ENCODE assay signal across 9 mouse cellular contexts in genomic region chr12:52038352-52038751, GRCm38 (mm10). TPM values are rescaled to one million over a fixed set of nuclear protein-coding genes. Genes with fewer than 3 reads are reported as not detected.
A peak's percentile ranks its signal among the peaks of the same experiment; 100 is the strongest.
DNase-seq lines count a peak whose midpoint lies in the region; ATAC-seq and TF ChIP-seq lines count a peak whose summit lies in the region.
"Had no signal": no experiment of that assay in that cellular context is flagged by ENCODE, and none has a peak within 500 bp of the region (broad histone marks: within the 10 kb centered on the region; RNA-seq: fewer than 3 reads in every experiment).

No protein-coding gene starts in this region.

- ATAC-seq in kidney, embryonic 16.5 days (ENCODE audit: low FRiP score, low TSS enrichment): peak; percentile 57; the same call in 1 of the 2 replicates
- ATAC-seq in midbrain, embryonic 15.5 days (replicated peaks): peak; percentile 84
- ATAC-seq in heart, embryonic 12.5 days (ENCODE audit: insufficient number of reproducible peaks, low FRiP score): no peak

- no peak overlapping the region for H3K4me2 ChIP-seq in kidney, embryonic 16.5 days (replicated peaks; ENCODE audit: low read depth, low read length)
- H3K4me2 ChIP-seq in midbrain, embryonic 15.5 days: no peak overlapping the region
- no peak overlapping the region for H3K4me2 ChIP-seq in heart, embryonic 12.5 days
- H3K4me2 ChIP-seq: limb, embryonic 15.5 days had no signal

- no peaks in the 10 kb centered on the region for H3K27me3 ChIP-seq in kidney, embryonic 16.5 days (ENCODE audit: insufficient read depth, low read length)
- H3K27me3 ChIP-seq in midbrain, embryonic 15.5 days (replicated peaks): no peaks in the 10 kb centered on the region
- H3K27me3 ChIP-seq in heart, embryonic 12.5 days (replicated peaks): no peaks in the 10 kb centered on the region
- H3K27me3 ChIP-seq: limb, embryonic 15.5 days had no signal

- 44% methylated on average over 3 of the region's 3 CpGs for WGBS in kidney, embryonic 16.5 days
- WGBS in midbrain, embryonic 15.5 days: 66% methylated on average over 3 of the region's 3 CpGs
- WGBS in heart, embryonic 12.5 days: 57% methylated on average over 3 of the region's 3 CpGs

- H3K9me3 ChIP-seq in kidney, embryonic 16.5 days (ENCODE audit: low read length): no peaks in the 10 kb centered on the region
- H3K9me3 ChIP-seq in ES-E14 (ENCODE audit: control insufficient read depth, insufficient read depth, low read depth, low read length): no peaks in the 10 kb centered on the region
- no peaks in the 10 kb centered on the region for H3K9me3 ChIP-seq in midbrain, embryonic 15.5 days
- H3K9me3 ChIP-seq in heart, embryonic 12.5 days (replicated peaks): no peaks in the 10 kb centered on the region
- H3K9me3 ChIP-seq: heart, embryonic 10.5 days; limb, embryonic 15.5 days had no signal

- H3K4me1 ChIP-seq in kidney, embryonic 16.5 days (ENCODE audit: insufficient read depth, low read length): no peaks in the 10 kb centered on the region
- no peaks in the 10 kb centered on the region for H3K4me1 ChIP-seq in ES-E14 (ENCODE audit: control insufficient read depth in 2 of 2, insufficient read depth in 2 of 2, low read length in 2 of 2, poor library complexity in 1 of 2)
- no peaks in the 10 kb centered on the region for H3K4me1 ChIP-seq in midbrain, embryonic 15.5 days
- peaks cover 4% of the 10 kb centered on the region; the same call in 1 of the 2 replicates for H3K4me1 ChIP-seq in heart, embryonic 12.5 days (replicated peaks)
- H3K4me1 ChIP-seq: heart, embryonic 10.5 days; limb, embryonic 15.5 days had no signal

- no peaks in the 10 kb centered on the region for H3K36me3 ChIP-seq in kidney, embryonic 16.5 days (ENCODE audit: insufficient read depth, low read length)
- no peaks in the 10 kb centered on the region for H3K36me3 ChIP-seq in ES-E14 (ENCODE audit: control insufficient read depth, insufficient read depth, low read length, poor library complexity, severe bottlenecking)
- H3K36me3 ChIP-seq in midbrain, embryonic 15.5 days (replicated peaks): no peaks in the 10 kb centered on the region
- no peaks in the 10 kb centered on the region for H3K36me3 ChIP-seq in heart, embryonic 12.5 days
- H3K36me3 ChIP-seq: heart, embryonic 10.5 days; limb, embryonic 15.5 days had no signal

- intact Hi-C loops in heart, postnatal 36 days (cut with DNase I): loop anchor here (2.0 to 5.0 kb wide), 3 partner anchors 600 to 859 kb away; no protein-coding TSS in a partner anchor

- H3K4me3 ChIP-seq in kidney, embryonic 16.5 days (ENCODE audit: low read length): no peak overlapping the region
- H3K4me3 ChIP-seq in ES-E14 (ENCODE audit: insufficient read depth in 1 of 2, low read depth in 1 of 2, low read length in 2 of 2, poor library complexity in 1 of 2, severe bottlenecking in 1 of 2): no peak overlapping the region
- H3K4me3 ChIP-seq in midbrain, embryonic 15.5 days: no peak overlapping the region
- H3K4me3 ChIP-seq in heart, embryonic 12.5 days: no peak overlapping the region
- H3K4me3 ChIP-seq: heart, embryonic 10.5 days; limb, embryonic 15.5 days had no signal

- H3K27ac ChIP-seq in kidney, embryonic 16.5 days (ENCODE audit: low read length): no peak overlapping the region
- H3K27ac ChIP-seq in ES-E14 (ENCODE audit: insufficient read depth, low read depth, low read length, poor library complexity, severe bottlenecking): no peak overlapping the region
- no peak overlapping the region for H3K27ac ChIP-seq in midbrain, embryonic 15.5 days
- H3K27ac ChIP-seq in heart, embryonic 12.5 days (ENCODE audit: poor library complexity, severe bottlenecking): no peak overlapping the region
- H3K27ac ChIP-seq: heart, embryonic 10.5 days; limb, embryonic 15.5 days had no signal

- H3K9ac ChIP-seq in kidney, embryonic 16.5 days (replicated peaks; ENCODE audit: low read length): no peak overlapping the region
- no peak overlapping the region for H3K9ac ChIP-seq in ES-E14 (ENCODE audit: insufficient read depth, low read depth, low read length, poor library complexity, severe bottlenecking)
- H3K9ac ChIP-seq in midbrain, embryonic 15.5 days: no peak overlapping the region
- H3K9ac ChIP-seq in heart, embryonic 12.5 days: no peak overlapping the region
- H3K9ac ChIP-seq: limb, embryonic 15.5 days had no signal

- in situ Hi-C loops in ES-E14 (cut with MboI; ENCODE audit: low sequenced_read_pairs in 2 of 2, unreplicated experiment in 2 of 2): loop anchor here (25.0 kb wide), 2 partner anchors 599 to 824 kb away; no protein-coding TSS in a partner anchor

- DNase-seq in kidney, postnatal 14 days: no peak
- DNase-seq in ES-E14 (ENCODE audit: low read depth, low spot score): peak; percentile 12
- DNase-seq in c-Kit-positive CD71-negative TER-119-negative erythroid progenitor cells, embryonic 14.5 days (ENCODE audit: low read depth): peak; percentile 13
- no peak for DNase-seq in heart, postnatal 36 days

TF ChIP-seq in ES-E14, 5 proteins besides CTCF, POLR2A, EP300 and RAD21:
- no peak for TF ChIP-seq CHD2 (IDR thresholded peaks at IDR 0.05; ENCODE audit: low read depth, low read length)
- no peak for TF ChIP-seq ZC3H11A (IDR thresholded peaks at IDR 0.05; ENCODE audit: borderline replicate concordance, low read depth, low read length)
- TF ChIP-seq HCFC1 (IDR thresholded peaks at IDR 0.05; ENCODE audit: borderline replicate concordance, insufficient read depth, low read length): no peak
- TF ChIP-seq ZNF384 (IDR thresholded peaks at IDR 0.05; ENCODE audit: low read depth, low read length): no peak
- no peak for TF ChIP-seq MAFK (IDR thresholded peaks at IDR 0.05; ENCODE audit: insufficient read depth, low read depth, low read length)

RNA-seq across cellular contexts. Expression of gene Gpr33, which starts 10.5 kb away (rescaled TPM):
- not detected in 2 replicates for polyA plus RNA-seq in kidney, embryonic 16.5 days (2015; fragmentation: Nextera tagmentation; extraction: Ambion mirVana)
- not detected in 2 replicates for total RNA-seq in ES-E14 (2012; rRNA removed)
- not detected in 2 replicates for polyA plus RNA-seq in midbrain, embryonic 15.5 days (2015; fragmentation: Nextera tagmentation; extraction: Ambion mirVana)
- not detected for total RNA-seq in heart, postnatal 36 days (2021)
- not detected in 2 replicates for polyA plus RNA-seq in heart, embryonic 12.5 days (2016; fragmentation: Nextera tagmentation; extraction: Ambion mirVana)
- polyA plus RNA-seq: heart, embryonic 10.5 days; limb, embryonic 15.5 days had no signal

RNA-seq across cellular contexts. Expression of gene Dtd2, which starts 32.1 kb away (rescaled TPM):
- polyA plus RNA-seq in kidney, embryonic 16.5 days (2015; fragmentation: Nextera tagmentation; extraction: Ambion mirVana): 26.6 and 28.7 TPM in 2 replicates
- 11.9 and 12.6 TPM in 2 replicates for total RNA-seq in ES-E14 (2012; rRNA removed)
- polyA plus RNA-seq in midbrain, embryonic 15.5 days (2015; fragmentation: Nextera tagmentation; extraction: Ambion mirVana): 19.1 and 19.2 TPM in 2 replicates
- total RNA-seq in heart, postnatal 36 days (2021): 1 to 10 TPM; 5.1 to 6.1 TPM
- polyA plus RNA-seq in heart, embryonic 12.5 days (2016; fragmentation: Nextera tagmentation; extraction: Ambion mirVana): 15.8 and 16.7 TPM in 2 replicates

RNA-seq across cellular contexts. Expression of gene Nubpl, which starts 59.2 kb away (rescaled TPM):
- polyA plus RNA-seq in kidney, embryonic 16.5 days (2015; fragmentation: Nextera tagmentation; extraction: Ambion mirVana): 16.6 and 16.8 TPM in 2 replicates
- total RNA-seq in ES-E14 (2012; rRNA removed): 6.6 and 7.3 TPM in 2 replicates
- polyA plus RNA-seq in midbrain, embryonic 15.5 days (2015; fragmentation: Nextera tagmentation; extraction: Ambion mirVana): 8.3 TPM in 2 replicates
- 1 to 10 TPM; 8.4 to 9.9 TPM for total RNA-seq in heart, postnatal 36 days (2021)
- 11.0 and 11.6 TPM in 2 replicates for polyA plus RNA-seq in heart, embryonic 12.5 days (2016; fragmentation: Nextera tagmentation; extraction: Ambion mirVana)

Comparison
In these comparisons a context has a peak if more than half of its experiments do, and no peak if none do; other contexts are left out.
1. DNase-seq: peak in ES-E14 (single experiment) and c-Kit-positive CD71-negative TER-119-negative erythroid progenitor cells, embryonic 14.5 days (single experiment); none in kidney, postnatal 14 days (single experiment) and heart, postnatal 36 days (0 of 2).